Mouse (Mus musculus): ENCODE measurements at regions not wholly inside any gene's neighbourhood (a gene's known extent, or its start where the extent isn't known, plus 50 kb on each side); places are given as distances from the start of the nearest gene placed in this dataset.
A peak's percentile ranks its signal among the peaks of the same experiment; 100 is the strongest.

- no peak for TF ChIP-seq POLR2A (IDR thresholded peaks at IDR 0.05; ENCODE audit: borderline replicate concordance, extremely low read depth, insufficient read depth, insufficient read length)
- Histone ChIP-seq H3K9ac (ENCODE audit: low read depth, low read length, severe bottlenecking) (no peak overlapping the region), H3K9me3 (ENCODE audit: control insufficient read depth, low read length) (no peaks in the 10 kb centered on the region), H3K27me3 (ENCODE audit: control insufficient read depth, insufficient read depth, low read length) (no peaks in the 10 kb centered on the region), H3K27ac (replicated peaks; ENCODE audit: low read depth, low read length) (no peak overlapping the region), H3K4me2 (replicated peaks; ENCODE audit: low read depth, low read length, severe bottlenecking) (no peak overlapping the region), H3K36me3 (ENCODE audit: control insufficient read depth, insufficient read depth, low read length) (no peaks in the 10 kb centered on the region), H3K4me3 (replicated peaks; ENCODE audit: low read length) (no peak overlapping the region), H3K4me1 (ENCODE audit: control insufficient read depth, insufficient read depth, low read length) (no peaks in the 10 kb centered on the region; the same call in 1 of the 2 replicates)
- 77% methylated on average over 3 of the region's 3 CpGs for WGBS
- DNase-seq (ENCODE audit: low spot score) (no peak), ATAC-seq (ENCODE audit: low FRiP score, low read depth) (no peak)
These were observed 180.7 kb upstream of the Sash1 start for GRCm38 (mm10) chr10:9066566-9066965.

GRCm38 (mm10) chr10:9061979-9062378 is 176.1 kb upstream of the Sash1 start:
- no peaks in the 10 kb centered on the region for H3K27me3 ChIP-seq (ENCODE audit: control insufficient read depth, insufficient read depth, low read length)
- H3K9me3 ChIP-seq (ENCODE audit: control insufficient read depth, low read length): no peaks in the 10 kb centered on the region
- no peak overlapping the region for H3K9ac ChIP-seq (ENCODE audit: low read depth, low read length, severe bottlenecking)
- H3K4me1 ChIP-seq (ENCODE audit: control insufficient read depth, insufficient read depth, low read length): no peaks in the 10 kb centered on the region; the same call in 1 of the 2 replicates
- H3K36me3 ChIP-seq (ENCODE audit: control insufficient read depth, insufficient read depth, low read length): no peaks in the 10 kb centered on the region
- H3K4me2 ChIP-seq (replicated peaks; ENCODE audit: low read depth, low read length, severe bottlenecking): no peak overlapping the region
- DNase-seq (ENCODE audit: low spot score) (no peak), ATAC-seq (ENCODE audit: low FRiP score, low read depth) (no peak)
- no peak for TF ChIP-seq POLR2A (IDR thresholded peaks at IDR 0.05; ENCODE audit: borderline replicate concordance, extremely low read depth, insufficient read depth, insufficient read length)
- H3K4me3 ChIP-seq (replicated peaks; ENCODE audit: low read length): no peak overlapping the region
- no peak overlapping the region for H3K27ac ChIP-seq (replicated peaks; ENCODE audit: low read depth, low read length)
- 88% methylated on average over 3 of the region's 3 CpGs for WGBS

- ATAC-seq (ENCODE audit: low FRiP score, low read depth): no peak
- no peak overlapping the region for H3K4me2 ChIP-seq (replicated peaks; ENCODE audit: low read depth, low read length, severe bottlenecking)
- WGBS: 65% methylated on average over 3 of the region's 3 CpGs
These were observed 169.4 kb upstream of the Sash1 start for GRCm38 (mm10) chr10:9055274-9055673.

GRCm38 (mm10) chr10:9053371-9053770 is 167.5 kb upstream of the Sash1 start:
- WGBS: 43% methylated on average over 4 of the region's 4 CpGs
- no peaks in the 10 kb centered on the region for H3K9me3 ChIP-seq (ENCODE audit: control insufficient read depth, low read length)
- peak; percentile 52 for DNase-seq (ENCODE audit: low spot score)

More at GRCm38 (mm10) chr10:9055274-9055673, 169.4 kb upstream of the Sash1 start:
- Histone ChIP-seq H3K36me3 (ENCODE audit: control insufficient read depth, insufficient read depth, low read length) (no peaks in the 10 kb centered on the region), H3K9ac (ENCODE audit: low read depth, low read length, severe bottlenecking) (no peak overlapping the region), H3K27ac (replicated peaks; ENCODE audit: low read depth, low read length) (no peak overlapping the region), H3K4me3 (replicated peaks; ENCODE audit: low read length) (no peak overlapping the region), H3K27me3 (ENCODE audit: control insufficient read depth, insufficient read depth, low read length) (no peaks in the 10 kb centered on the region), H3K9me3 (ENCODE audit: control insufficient read depth, low read length) (no peaks in the 10 kb centered on the region), H3K4me1 (ENCODE audit: control insufficient read depth, insufficient read depth, low read length) (no peaks in the 10 kb centered on the region)
- peak; percentile 9 for DNase-seq (ENCODE audit: low spot score)
- no peak for TF ChIP-seq POLR2A (IDR thresholded peaks at IDR 0.05; ENCODE audit: borderline replicate concordance, extremely low read depth, insufficient read depth, insufficient read length)

GRCm38 (mm10) chr10:9047341-9047740 is 161.5 kb upstream of the Sash1 start:
- H3K36me3 ChIP-seq (ENCODE audit: control insufficient read depth, insufficient read depth, low read length): no peaks in the 10 kb centered on the region
- no peak overlapping the region for H3K4me3 ChIP-seq (replicated peaks; ENCODE audit: low read length)
- no peak for TF ChIP-seq POLR2A (IDR thresholded peaks at IDR 0.05; ENCODE audit: borderline replicate concordance, extremely low read depth, insufficient read depth, insufficient read length)
- ATAC-seq (ENCODE audit: low FRiP score, low read depth) (no peak), DNase-seq (ENCODE audit: low spot score) (no peak)
- no peak overlapping the region for H3K4me2 ChIP-seq (replicated peaks; ENCODE audit: low read depth, low read length, severe bottlenecking)
- H3K9me3 ChIP-seq (ENCODE audit: control insufficient read depth, low read length): no peaks in the 10 kb centered on the region
- H3K27me3 ChIP-seq (ENCODE audit: control insufficient read depth, insufficient read depth, low read length): no peaks in the 10 kb centered on the region
- H3K4me1 ChIP-seq (ENCODE audit: control insufficient read depth, insufficient read depth, low read length): no peaks in the 10 kb centered on the region
- no peak overlapping the region for H3K9ac ChIP-seq (ENCODE audit: low read depth, low read length, severe bottlenecking)
- H3K27ac ChIP-seq (replicated peaks; ENCODE audit: low read depth, low read length): no peak overlapping the region
- 89% methylated on average over 4 of the region's 4 CpGs for WGBS

More at GRCm38 (mm10) chr10:9053371-9053770, 167.5 kb upstream of the Sash1 start:
- Histone ChIP-seq H3K4me2 (replicated peaks; ENCODE audit: low read depth, low read length, severe bottlenecking) (no peak overlapping the region), H3K4me1 (ENCODE audit: control insufficient read depth, insufficient read depth, low read length) (no peaks in the 10 kb centered on the region), H3K4me3 (replicated peaks; ENCODE audit: low read length) (no peak overlapping the region), H3K27ac (replicated peaks; ENCODE audit: low read depth, low read length) (no peak overlapping the region), H3K9ac (ENCODE audit: low read depth, low read length, severe bottlenecking) (no peak overlapping the region), H3K36me3 (ENCODE audit: control insufficient read depth, insufficient read depth, low read length) (no peaks in the 10 kb centered on the region), H3K27me3 (ENCODE audit: control insufficient read depth, insufficient read depth, low read length) (no peaks in the 10 kb centered on the region)
- TF ChIP-seq POLR2A (IDR thresholded peaks at IDR 0.05; ENCODE audit: borderline replicate concordance, extremely low read depth, insufficient read depth, insufficient read length): no peak
- peak; percentile 68; the same call in 1 of the 2 replicates for ATAC-seq (ENCODE audit: low FRiP score, low read depth)
